Mouse (Mus musculus): ENCODE data around the gene Ski. TPM values are rescaled to one million over a fixed set of nuclear protein-coding genes. Genes with fewer than 3 reads are reported as not detected.
A peak's percentile ranks its signal among the peaks of the same experiment; 100 is the strongest.

The Ski gene
- polyA plus RNA-seq, 1 experiment from 2014 or later = 16.2 TPM

- Histone ChIP-seq H3K9me3 (replicated peaks; ENCODE audit: control insufficient read depth, low read length) (no peaks in the 10 kb centered on the region), H3K36me3 (ENCODE audit: control insufficient read depth, insufficient read depth, low read length) (peaks cover 39% of the 10 kb centered on the region)
- WGBS = 81% methylated on average over 3 of the region's 3 CpGs
Measured at GRCm38 (mm10) chr4:155153389-155154072, 68.9 kb downstream of the Ski start.

GRCm38 (mm10) chr4:155152476-155152875, 69.9 kb downstream of the Ski start:
- Histone ChIP-seq H3K4me1 (ENCODE audit: control insufficient read depth, insufficient read depth, low read length) (peaks cover 12% of the 10 kb centered on the region), H3K9ac (ENCODE audit: low read length) (no peak overlapping the region), H3K4me2 (ENCODE audit: low read length) (no peak overlapping the region), H3K4me3 (ENCODE audit: low read depth, low read length) (no peak overlapping the region), H3K9me3 (replicated peaks; ENCODE audit: control insufficient read depth, low read length) (no peaks in the 10 kb centered on the region), H3K36me3 (ENCODE audit: control insufficient read depth, insufficient read depth, low read length) (peaks cover 28% of the 10 kb centered on the region), H3K27ac (ENCODE audit: low read depth, low read length) (no peak overlapping the region), H3K27me3 (replicated peaks; ENCODE audit: control insufficient read depth, insufficient read depth, low read length) (peaks cover 5% of the 10 kb centered on the region; the same call in 1 of the 2 replicates)
- DNase-seq (ENCODE audit: low spot score) = no peak
- 90% methylated on average over 6 of the region's 6 CpGs for WGBS
- no peak for ATAC-seq

More at GRCm38 (mm10) chr4:155153389-155154072, 68.9 kb downstream of the Ski start:
- Histone ChIP-seq H3K4me3 (ENCODE audit: low read depth, low read length) (no peak overlapping the region), H3K4me1 (ENCODE audit: control insufficient read depth, insufficient read depth, low read length) (peaks cover 12% of the 10 kb centered on the region), H3K4me2 (ENCODE audit: low read length) (no peak overlapping the region), H3K9ac (ENCODE audit: low read length) (no peak overlapping the region), H3K27ac (ENCODE audit: low read depth, low read length) (no peak overlapping the region), H3K27me3 (replicated peaks; ENCODE audit: control insufficient read depth, insufficient read depth, low read length) (peaks cover 5% of the 10 kb centered on the region; the same call in 1 of the 2 replicates)
- DNase-seq (ENCODE audit: low spot score) (no peak), ATAC-seq (no peak)

GRCm38 (mm10) chr4:155151845-155152244, 70.5 kb downstream of the Ski start:
- H3K36me3 ChIP-seq (ENCODE audit: control insufficient read depth, insufficient read depth, low read length) = peaks cover 22% of the 10 kb centered on the region
- H3K4me2 ChIP-seq (ENCODE audit: low read length) = no peak overlapping the region
- H3K4me3 ChIP-seq (ENCODE audit: low read depth, low read length) = no peak overlapping the region
- no peak overlapping the region for H3K9ac ChIP-seq (ENCODE audit: low read length)
- DNase-seq (ENCODE audit: low spot score) (no peak), ATAC-seq (no peak)
- H3K27ac ChIP-seq (ENCODE audit: low read depth, low read length) = no peak overlapping the region
- 82% methylated on average over 4 of the region's 4 CpGs for WGBS
- peaks cover 12% of the 10 kb centered on the region for H3K4me1 ChIP-seq (ENCODE audit: control insufficient read depth, insufficient read depth, low read length)
- H3K27me3 ChIP-seq (replicated peaks; ENCODE audit: control insufficient read depth, insufficient read depth, low read length) = peaks cover 5% of the 10 kb centered on the region; the same call in 1 of the 2 replicates
- H3K9me3 ChIP-seq (replicated peaks; ENCODE audit: control insufficient read depth, low read length) = no peaks in the 10 kb centered on the region

- no peak overlapping the region for H3K27ac ChIP-seq (ENCODE audit: low read depth, low read length)
- no peak; the same call in 1 of the 2 replicates for ATAC-seq
- H3K4me3 ChIP-seq (ENCODE audit: low read depth, low read length) = peak overlapping the region; percentile 34; the same call in 1 of the 2 replicates
Measured at GRCm38 (mm10) chr4:155151221-155151788, 71.1 kb downstream of the Ski start.

GRCm38 (mm10) chr4:155150276-155151113, 71.9 kb downstream of the Ski start:
- peaks cover 9% of the 10 kb centered on the region for H3K36me3 ChIP-seq (ENCODE audit: control insufficient read depth, insufficient read depth, low read length)
- peaks cover 12% of the 10 kb centered on the region for H3K4me1 ChIP-seq (ENCODE audit: control insufficient read depth, insufficient read depth, low read length)
- peak; percentile 87 for ATAC-seq
- H3K9me3 ChIP-seq (replicated peaks; ENCODE audit: control insufficient read depth, low read length) = no peaks in the 10 kb centered on the region
- 7% methylated on average over 68 of the region's 73 CpGs for WGBS
- H3K9ac ChIP-seq (ENCODE audit: low read length) = peak overlapping the region; percentile 69
- H3K4me3 ChIP-seq (ENCODE audit: low read depth, low read length) = peak overlapping the region; percentile 34
- H3K27ac ChIP-seq (ENCODE audit: low read depth, low read length) = no peak overlapping the region
- peaks cover 5% of the 10 kb centered on the region; the same call in 1 of the 2 replicates for H3K27me3 ChIP-seq (replicated peaks; ENCODE audit: control insufficient read depth, insufficient read depth, low read length)
- DNase-seq (ENCODE audit: low spot score) = peak; percentile 65
- peak overlapping the region; percentile 85 for H3K4me2 ChIP-seq (ENCODE audit: low read length)

More at GRCm38 (mm10) chr4:155151221-155151788, 71.1 kb downstream of the Ski start:
- WGBS = 57% methylated on average over 12 of the region's 12 CpGs
- no peak for DNase-seq (ENCODE audit: low spot score)
- Histone ChIP-seq H3K4me2 (ENCODE audit: low read length) (peak overlapping the region; percentile 85), H3K36me3 (ENCODE audit: control insufficient read depth, insufficient read depth, low read length) (peaks cover 17% of the 10 kb centered on the region), H3K27me3 (replicated peaks; ENCODE audit: control insufficient read depth, insufficient read depth, low read length) (peaks cover 5% of the 10 kb centered on the region; the same call in 1 of the 2 replicates), H3K9ac (ENCODE audit: low read length) (peak overlapping the region; percentile 69), H3K4me1 (ENCODE audit: control insufficient read depth, insufficient read depth, low read length) (peaks cover 12% of the 10 kb centered on the region), H3K9me3 (replicated peaks; ENCODE audit: control insufficient read depth, low read length) (no peaks in the 10 kb centered on the region)

GRCm38 (mm10) chr4:155149941-155150275, 72.5 kb downstream of the Ski start:
- Histone ChIP-seq H3K9me3 (replicated peaks; ENCODE audit: control insufficient read depth, low read length) (no peaks in the 10 kb centered on the region), H3K4me3 (ENCODE audit: low read depth, low read length) (no peak overlapping the region), H3K27ac (ENCODE audit: low read depth, low read length) (no peak overlapping the region), H3K36me3 (ENCODE audit: control insufficient read depth, insufficient read depth, low read length) (peaks cover 5% of the 10 kb centered on the region; the same call in 1 of the 2 replicates), H3K4me1 (ENCODE audit: control insufficient read depth, insufficient read depth, low read length) (peaks cover 12% of the 10 kb centered on the region), H3K9ac (ENCODE audit: low read length) (peak overlapping the region; percentile 69; the same call in 1 of the 2 replicates), H3K4me2 (ENCODE audit: low read length) (no peak overlapping the region), H3K27me3 (replicated peaks; ENCODE audit: control insufficient read depth, insufficient read depth, low read length) (peaks cover 5% of the 10 kb centered on the region; the same call in 1 of the 2 replicates)
- ATAC-seq = no peak
- no peak for DNase-seq (ENCODE audit: low spot score)
- WGBS = 87% methylated on average over 6 of the region's 6 CpGs

- no peak for DNase-seq (ENCODE audit: low spot score)
Measured at GRCm38 (mm10) chr4:155148910-155149698, 73.3 kb downstream of the Ski start.

GRCm38 (mm10) chr4:155148453-155148852, 73.9 kb downstream of the Ski start:
- Histone ChIP-seq H3K4me2 (ENCODE audit: low read length) (no peak overlapping the region), H3K4me3 (ENCODE audit: low read depth, low read length) (no peak overlapping the region), H3K36me3 (ENCODE audit: control insufficient read depth, insufficient read depth, low read length) (no peaks in the 10 kb centered on the region), H3K9ac (ENCODE audit: low read length) (no peak overlapping the region), H3K9me3 (replicated peaks; ENCODE audit: control insufficient read depth, low read length) (no peaks in the 10 kb centered on the region), H3K27me3 (replicated peaks; ENCODE audit: control insufficient read depth, insufficient read depth, low read length) (peaks cover 5% of the 10 kb centered on the region; the same call in 1 of the 2 replicates), H3K4me1 (ENCODE audit: control insufficient read depth, insufficient read depth, low read length) (peaks cover 21% of the 10 kb centered on the region), H3K27ac (ENCODE audit: low read depth, low read length) (no peak overlapping the region)
- ATAC-seq (no peak), DNase-seq (ENCODE audit: low spot score) (no peak)
- 89% methylated on average over 4 of the region's 4 CpGs for WGBS

More at GRCm38 (mm10) chr4:155148910-155149698, 73.3 kb downstream of the Ski start:
- WGBS = 76% methylated on average over 8 of the region's 8 CpGs
- Histone ChIP-seq H3K27me3 (replicated peaks; ENCODE audit: control insufficient read depth, insufficient read depth, low read length) (peaks cover 5% of the 10 kb centered on the region; the same call in 1 of the 2 replicates), H3K36me3 (ENCODE audit: control insufficient read depth, insufficient read depth, low read length) (no peaks in the 10 kb centered on the region), H3K27ac (ENCODE audit: low read depth, low read length) (no peak overlapping the region), H3K9me3 (replicated peaks; ENCODE audit: control insufficient read depth, low read length) (no peaks in the 10 kb centered on the region), H3K4me3 (ENCODE audit: low read depth, low read length) (no peak overlapping the region), H3K4me2 (ENCODE audit: low read length) (no peak overlapping the region), H3K4me1 (ENCODE audit: control insufficient read depth, insufficient read depth, low read length) (peaks cover 14% of the 10 kb centered on the region), H3K9ac (ENCODE audit: low read length) (no peak overlapping the region)
- ATAC-seq = no peak

All from forebrain, embryonic 14.5 days (tissue).